Mouse (Mus musculus) lung, embryonic 14.5 days (tissue): ENCODE results near the gene Lclat1. TPM values are rescaled to one million over a fixed set of nuclear protein-coding genes. Genes with fewer than 3 reads are reported as not detected.

Source experiments
- ATAC-seq: fragments of 200-750 bp; cut with Nextera tagmentation; 2 replicates; pipeline ENCODE4 v1.8.0; 2017; ENCODE audit warnings: mild to moderate bottlenecking, moderate TSS enrichment, moderate library complexity; ENCODE audit not compliant: insufficient read depth
- DNase-seq: peaks from one replicate; pipeline ENCODE4 v3.0.0-alpha.2; 2015
- H3K27ac ChIP-seq: fragments of 300-500 bp; sonication (generic); 2 replicates; pipeline ENCODE4 v1.5.1; 2014; ENCODE audit warnings: low read depth, mild to moderate bottlenecking, moderate library complexity
- H3K27me3 ChIP-seq: fragments of 300-500 bp; sonication (generic); 2 replicates; pipeline ENCODE4 v1.6.1; 2014; ENCODE audit warnings: low read length, control low read depth; ENCODE audit not compliant: insufficient read depth
- H3K36me3 ChIP-seq: fragments of 300-500 bp; sonication (generic); 2 replicates; pipeline ENCODE4 v1.6.1; 2014; ENCODE audit warnings: control low read depth; ENCODE audit not compliant: insufficient read depth
- H3K4me1 ChIP-seq: fragments of 300-500 bp; sonication (generic); 2 replicates; pipeline ENCODE4 v1.6.1; 2014; ENCODE audit warnings: antibody characterized with exemption, control low read depth; ENCODE audit not compliant: insufficient read depth
- H3K4me2 ChIP-seq: fragments of 300-500 bp; sonication (generic); 2 replicates; pipeline ENCODE4 v1.6.1; 2014; ENCODE audit warnings: mild to moderate bottlenecking
- H3K4me3 ChIP-seq: fragments of 300-500 bp; sonication (generic); 2 replicates; pipeline ENCODE4 v1.5.1; 2014; ENCODE audit warnings: low read depth, low read length
- H3K9ac ChIP-seq: fragments of 300-500 bp; sonication (generic); 2 replicates; pipeline ENCODE4 v1.6.1; 2014
- H3K9me3 ChIP-seq: fragments of 300-500 bp; sonication (generic); 2 replicates; pipeline ENCODE4 v1.6.1; 2016; ENCODE audit warnings: low read depth, low read length, control low read depth
- CTCF ChIP-seq: IDR thresholded peaks from 2 replicates; pipeline ENCODE4 v1.5.1; 2016; ENCODE audit warnings: antibody characterized with exemption, low read depth
- WGBS: fragments of 180-500 bp; shearing (Covaris S2); extraction: QIAGEN DNeasy Blood & Tissue Kit; methylation state at CpG from one replicate; pipeline ENCODE4 v1.1.7; 2014; 5-methylcytosine and 5-hydroxymethylcytosine counted together
- polyA plus RNA-seq: library from polyadenylated mRNA; unstranded; fragments of >200 nt; fragmentation: Nextera tagmentation; extraction: Ambion mirVana; gene quantifications from 2 replicates; pipeline ENCODE4 v1.2.1, GENCODE M21; 2014

The Lclat1 gene
- polyA plus RNA-seq, 1 experiment from 2014 or later = 23.0 TPM

- Histone ChIP-seq H3K4me1 (no peaks in the 10 kb centered on the region), H3K9ac (no peak overlapping the region), H3K9me3 (no peaks in the 10 kb centered on the region), H3K4me2 (no peak overlapping the region), H3K27ac (no peak overlapping the region), H3K27me3 (no peaks in the 10 kb centered on the region), H3K36me3 (peaks cover 3% of the 10 kb centered on the region; the same call in 1 of the 2 replicates), H3K4me3 (no peak overlapping the region)
- no peak for ATAC-seq
- 61% methylated on average over 1 of the region's 1 CpGs for WGBS
- no peak for TF ChIP-seq CTCF
- DNase-seq = no peak
These were observed 89.9 kb downstream of the Lclat1 start for GRCm38 (mm10) chr17:73197724-73198123.

DNA sequence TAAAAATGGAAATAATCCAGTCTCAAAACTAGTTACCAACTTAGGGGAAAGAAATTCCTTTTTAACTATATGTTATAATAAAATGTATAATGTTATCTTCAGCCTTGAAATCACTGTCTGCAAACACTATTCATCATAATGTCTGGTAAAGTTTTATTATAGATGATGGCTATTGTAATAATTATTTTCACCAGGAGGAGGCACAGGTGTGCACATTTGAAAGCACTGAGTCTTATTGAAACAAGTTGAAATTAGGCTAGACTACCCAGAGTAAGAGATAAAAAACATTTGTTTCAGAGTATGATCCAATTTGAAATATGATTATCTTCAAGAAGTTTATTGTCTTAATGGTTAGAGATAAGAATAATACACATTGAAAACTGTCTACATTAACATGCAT lies 91.6 kb downstream of the Lclat1 start:
- Histone ChIP-seq H3K4me2 (no peak overlapping the region), H3K36me3 (peaks cover 3% of the 10 kb centered on the region; the same call in 1 of the 2 replicates), H3K4me1 (no peaks in the 10 kb centered on the region), H3K9ac (no peak overlapping the region), H3K4me3 (no peak overlapping the region), H3K27me3 (no peaks in the 10 kb centered on the region), H3K9me3 (no peaks in the 10 kb centered on the region), H3K27ac (no peak overlapping the region)
- DNase-seq = no peak
- TF ChIP-seq CTCF = peak; percentile 42
- no peak for ATAC-seq

GRCm38 (mm10) chr17:73200380-73200779 lies 92.6 kb downstream of the Lclat1 start:
- ATAC-seq = no peak
- TF ChIP-seq CTCF = no peak
- Histone ChIP-seq H3K27ac (no peak overlapping the region), H3K27me3 (no peaks in the 10 kb centered on the region), H3K9me3 (no peaks in the 10 kb centered on the region), H3K4me3 (no peak overlapping the region), H3K9ac (no peak overlapping the region), H3K4me2 (no peak overlapping the region), H3K36me3 (peaks cover 3% of the 10 kb centered on the region; the same call in 1 of the 2 replicates), H3K4me1 (no peaks in the 10 kb centered on the region)
- no peak for DNase-seq
- WGBS = 46% methylated on average over 1 of the region's 1 CpGs

- Histone ChIP-seq H3K27me3 (no peaks in the 10 kb centered on the region), H3K9ac (no peak overlapping the region), H3K36me3 (no peaks in the 10 kb centered on the region), H3K4me2 (no peak overlapping the region), H3K4me1 (no peaks in the 10 kb centered on the region), H3K27ac (no peak overlapping the region), H3K4me3 (no peak overlapping the region), H3K9me3 (no peaks in the 10 kb centered on the region)
- peak; percentile 50 for TF ChIP-seq CTCF
- 0 out of 2 replicates have a peak, but pooled peaks have one; percentile 24 for ATAC-seq
- peak; percentile 62 for DNase-seq
- WGBS = 56% methylated on average over 15 of the region's 15 CpGs
These were observed 96.0 kb downstream of the Lclat1 start for GRCm38 (mm10) chr17:73203642-73204332.

DNA sequence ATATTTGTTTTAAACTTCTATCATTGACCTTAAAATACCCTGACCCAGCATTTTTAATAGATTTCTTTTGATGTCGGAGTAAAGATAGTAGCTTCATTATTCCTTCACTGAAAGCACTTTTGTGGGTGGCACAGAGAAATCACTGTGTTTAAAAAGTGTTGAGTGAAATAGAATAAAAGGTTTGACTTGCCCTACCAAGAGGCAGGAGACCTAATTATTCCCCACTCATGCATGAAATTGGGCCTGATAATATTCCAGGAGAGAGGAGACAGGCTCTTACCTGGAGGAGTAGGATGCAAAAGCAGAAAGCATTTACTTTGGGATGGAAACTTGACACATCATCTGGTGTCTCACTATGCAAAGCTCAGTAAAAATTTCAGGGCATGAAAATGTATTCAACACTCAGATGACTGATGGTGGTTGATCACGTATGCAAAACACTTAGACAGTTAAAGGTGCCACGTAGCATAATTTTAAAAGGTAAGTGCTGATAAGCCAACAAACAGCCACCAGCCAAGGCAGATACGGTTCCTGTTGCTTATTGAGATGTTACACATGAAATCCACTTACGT lies 103.3 kb downstream of the Lclat1 start:
- peaks cover 8% of the 10 kb centered on the region for H3K4me1 ChIP-seq
- H3K27ac ChIP-seq = no peak overlapping the region
- WGBS = 79% methylated on average over 5 of the region's 5 CpGs
- TF ChIP-seq CTCF = no peak
- no peaks in the 10 kb centered on the region for H3K9me3 ChIP-seq
- no peaks in the 10 kb centered on the region for H3K27me3 ChIP-seq
- no peaks in the 10 kb centered on the region for H3K36me3 ChIP-seq
- H3K4me2 ChIP-seq = no peak overlapping the region
- ATAC-seq = no peak
- H3K4me3 ChIP-seq = no peak overlapping the region
- no peak overlapping the region for H3K9ac ChIP-seq
- DNase-seq = no peak

DNA sequence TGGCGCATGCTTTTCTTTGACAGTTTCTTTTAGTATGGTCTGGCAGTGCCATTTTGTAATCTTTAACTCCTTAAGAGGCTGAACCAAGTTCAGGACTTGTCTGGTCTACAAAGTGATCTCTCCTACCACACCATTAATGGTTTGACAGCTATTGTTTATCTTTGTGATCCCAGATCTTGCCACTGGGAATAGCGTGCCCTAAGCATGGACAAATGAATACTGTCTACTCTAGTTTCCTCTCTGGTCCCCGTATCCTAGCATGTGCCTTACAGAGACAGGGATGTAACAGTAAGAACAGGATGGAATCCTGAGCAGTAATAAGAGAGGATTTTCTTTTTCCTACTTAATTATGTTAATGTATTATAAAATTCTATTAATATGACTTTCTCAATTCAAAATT lies 105.0 kb downstream of the Lclat1 start:
- Histone ChIP-seq H3K4me2 (no peak overlapping the region), H3K9me3 (no peaks in the 10 kb centered on the region), H3K4me1 (peaks cover 8% of the 10 kb centered on the region), H3K27me3 (no peaks in the 10 kb centered on the region), H3K4me3 (no peak overlapping the region), H3K9ac (no peak overlapping the region), H3K36me3 (no peaks in the 10 kb centered on the region), H3K27ac (peak overlapping the region; percentile 60; the same call in 1 of the 2 replicates)
- WGBS = 32% methylated on average over 3 of the region's 3 CpGs
- TF ChIP-seq CTCF = no peak
- ATAC-seq (peak; percentile 73; the same call in 1 of the 2 replicates), DNase-seq (peak; percentile 40)

GRCm38 (mm10) chr17:73213187-73213586 lies 105.4 kb downstream of the Lclat1 start:
- no peak for TF ChIP-seq CTCF
- ATAC-seq (peak; percentile 76), DNase-seq (peak; percentile 67)
- H3K4me2 ChIP-seq = no peak overlapping the region
- H3K4me1 ChIP-seq = peaks cover 8% of the 10 kb centered on the region
- H3K36me3 ChIP-seq = no peaks in the 10 kb centered on the region
- no peak overlapping the region for H3K4me3 ChIP-seq
- no peaks in the 10 kb centered on the region for H3K27me3 ChIP-seq
- H3K9ac ChIP-seq = no peak overlapping the region
- WGBS = 18% methylated on average over 1 of the region's 1 CpGs
- H3K27ac ChIP-seq = peak overlapping the region; percentile 60; the same call in 1 of the 2 replicates
- H3K9me3 ChIP-seq = no peaks in the 10 kb centered on the region
